Mouse (Mus musculus) kidney, adult 2 months (tissue): ENCODE data around the gene T2. TPM values are rescaled to one million over a fixed set of nuclear protein-coding genes. Genes with fewer than 3 reads are reported as not detected.
A peak's percentile ranks its signal among the peaks of the same experiment; 100 is the strongest.

ENCODE experiments used
- DNase-seq: peaks from one replicate; pipeline ENCODE4 v3.0.0; 2021
- H3K27ac ChIP-seq: fragments of 200-500 bp; 2 replicates; pipeline ENCODE4 v1.5.1; 2012; ENCODE audit warnings: low read depth, low read length, control low read depth, inconsistent platforms; ENCODE audit not compliant: insufficient read depth
- H3K27me3 ChIP-seq: fragments of 200-500 bp; replicated peaks from 2 replicates; pipeline ENCODE4 v1.6.1; 2012; ENCODE audit warnings: mild to moderate bottlenecking, moderate library complexity, low read length, inconsistent platforms; ENCODE audit not compliant: control insufficient read depth, insufficient read depth
- H3K36me3 ChIP-seq: fragments of 200-500 bp; 2 replicates; pipeline ENCODE4 v1.6.1; 2012; ENCODE audit warnings: mild to moderate bottlenecking, moderate library complexity, low read length, inconsistent platforms; ENCODE audit not compliant: control insufficient read depth, insufficient read depth
- H3K4me1 ChIP-seq: fragments of 200-500 bp; 2 replicates; pipeline ENCODE4 v1.6.1; 2011; ENCODE audit warnings: low read length; ENCODE audit not compliant: control insufficient read depth, insufficient read depth
- H3K4me3 ChIP-seq: fragments of 200-500 bp; 2 replicates; pipeline ENCODE4 v1.5.1; 2011; ENCODE audit warnings: mild to moderate bottlenecking, low read depth, low read length, control low read depth; ENCODE audit not compliant: insufficient read depth
- CTCF ChIP-seq: fragments of 200-500 bp; conservative IDR thresholded peaks from 2 replicates; pipeline ENCODE4 v1.5.1; 2011; ENCODE audit warnings: low read depth, mild to moderate bottlenecking, control low read depth, low read length, moderate library complexity, mixed read lengths; ENCODE audit not compliant: insufficient read depth, insufficient read length
- POLR2A ChIP-seq: fragments of 200-500 bp; IDR thresholded peaks from one replicate; pipeline ENCODE4 v1.6.1; 2011; ENCODE audit warnings: low read depth, low read length, control low read depth
- WGBS: fragments of 180-500 bp; shearing (Covaris S2); methylation state at CpG from one replicate; pipeline ENCODE4 v1.1.7; 2018; 5-methylcytosine and 5-hydroxymethylcytosine counted together
- polyA plus RNA-seq: library from polyadenylated mRNA; depleted of rRNA; stranded (reverse); fragments of >200 nt; gene quantifications from 2 replicates; pipeline ENCODE4 v1.2.3, GENCODE M21; 2012

Gene T2
- polyA plus RNA-seq, 1 experiment = 0.06 TPM

- H3K27me3 ChIP-seq = no peaks in the 10 kb centered on the region
- H3K27ac ChIP-seq = no peak overlapping the region
- 16% methylated on average over 16 of the region's 16 CpGs for WGBS
- no peaks in the 10 kb centered on the region for H3K36me3 ChIP-seq
- no peak for DNase-seq
- TF ChIP-seq CTCF = no peak
- no peak for TF ChIP-seq POLR2A
- H3K4me1 ChIP-seq = no peaks in the 10 kb centered on the region
- H3K4me3 ChIP-seq = no peak overlapping the region
These were observed 53.0 kb downstream of the T2 start for GRCm38 (mm10) chr17:8408589-8409295.

GRCm38 (mm10) chr17:8410330-8410729, 54.5 kb downstream of the T2 start:
- no peak overlapping the region for H3K27ac ChIP-seq
- no peaks in the 10 kb centered on the region for H3K27me3 ChIP-seq
- H3K4me1 ChIP-seq = no peaks in the 10 kb centered on the region
- no peak for DNase-seq
- H3K36me3 ChIP-seq = no peaks in the 10 kb centered on the region
- 90% methylated on average over 2 of the region's 2 CpGs for WGBS
- no peak for TF ChIP-seq POLR2A
- no peak for TF ChIP-seq CTCF
- H3K4me3 ChIP-seq = no peak overlapping the region

- WGBS = 47% methylated on average over 5 of the region's 5 CpGs
- peak; percentile 72 for DNase-seq
- H3K4me1 ChIP-seq = no peaks in the 10 kb centered on the region
- no peak overlapping the region for H3K4me3 ChIP-seq
- H3K27ac ChIP-seq = no peak overlapping the region
- H3K36me3 ChIP-seq = no peaks in the 10 kb centered on the region
- no peaks in the 10 kb centered on the region for H3K27me3 ChIP-seq
- no peak for TF ChIP-seq CTCF
- TF ChIP-seq POLR2A = no peak
These were observed 57.9 kb downstream of the T2 start for GRCm38 (mm10) chr17:8413656-8414055.

GRCm38 (mm10) chr17:8415533-8415932, 59.7 kb downstream of the T2 start:
- TF ChIP-seq POLR2A = no peak
- TF ChIP-seq CTCF = no peak
- Histone ChIP-seq H3K4me3 (no peak overlapping the region), H3K27ac (no peak overlapping the region), H3K27me3 (no peaks in the 10 kb centered on the region), H3K4me1 (no peaks in the 10 kb centered on the region), H3K36me3 (no peaks in the 10 kb centered on the region)
- DNase-seq = no peak
- WGBS = 51% methylated on average over 8 of the region's 8 CpGs

- TF ChIP-seq POLR2A (no peak), CTCF (no peak)
- H3K4me1 ChIP-seq = no peaks in the 10 kb centered on the region
- H3K27ac ChIP-seq = no peak overlapping the region
- H3K36me3 ChIP-seq = no peaks in the 10 kb centered on the region
- H3K27me3 ChIP-seq = no peaks in the 10 kb centered on the region
- 76% methylated on average over 8 of the region's 8 CpGs for WGBS
- DNase-seq = no peak
- no peak overlapping the region for H3K4me3 ChIP-seq
These were observed 61.1 kb downstream of the T2 start for GRCm38 (mm10) chr17:8416865-8417264.

- Histone ChIP-seq H3K4me3 (no peak overlapping the region), H3K27ac (no peak overlapping the region), H3K27me3 (no peaks in the 10 kb centered on the region), H3K36me3 (no peaks in the 10 kb centered on the region), H3K4me1 (no peaks in the 10 kb centered on the region)
- TF ChIP-seq POLR2A = no peak
- TF ChIP-seq CTCF = 0 out of 2 replicates have a peak, but pooled peaks have one; percentile 25
- WGBS = 36% methylated on average over 1 of the region's 1 CpGs
- DNase-seq = peak; percentile 8
These were observed 64.9 kb downstream of the T2 start for GRCm38 (mm10) chr17:8420739-8421138.

GRCm38 (mm10) chr17:8421517-8421916, 65.7 kb downstream of the T2 start:
- H3K4me3 ChIP-seq = no peak overlapping the region
- WGBS = 46% methylated on average over 5 of the region's 5 CpGs
- H3K27ac ChIP-seq = no peak overlapping the region
- no peaks in the 10 kb centered on the region for H3K4me1 ChIP-seq
- no peaks in the 10 kb centered on the region for H3K27me3 ChIP-seq
- H3K36me3 ChIP-seq = no peaks in the 10 kb centered on the region
- DNase-seq = no peak
- TF ChIP-seq CTCF (no peak), POLR2A (no peak)
